Mouse (Mus musculus): ENCODE data around the gene Plcb1.

- TF ChIP-seq POLR2A (IDR thresholded peaks at IDR 0.05; ENCODE audit: low read depth, low read length), result no peak
- TF ChIP-seq CTCF (IDR thresholded peaks at IDR 0.05; ENCODE audit: borderline replicate concordance, insufficient read depth, low read length), result no peak
These were observed 519.3 kb downstream of the Plcb1 start for GRCm38 (mm10) chr2:135305186-135305585.
